Mouse (Mus musculus): ENCODE results near the gene Ggps1. TPM values are rescaled to one million over a fixed set of nuclear protein-coding genes. Genes with fewer than 3 reads are reported as not detected.

Gene Ggps1
- 40.2 and 43.3 TPM in 2 replicates for polyA plus RNA-seq (2012; rRNA removed)

- peak; percentile 100 for DNase-seq (ENCODE audit: low read depth)
- TF ChIP-seq CTCF (IDR thresholded peaks at IDR 0.05; ENCODE audit: borderline replicate concordance, extremely low read depth, insufficient read depth, insufficient read length) = no peak
- TF ChIP-seq POLR2A (IDR thresholded peaks at IDR 0.05; ENCODE audit: borderline replicate concordance, extremely low read depth, insufficient read depth, insufficient read length, poor library complexity, severe bottlenecking) = peak; percentile 92
These were observed at the start of gene Ggps1, which contains the start of gene Arid4b for GRCm38 (mm10) chr13:14063013-14063941. Ggps1 (minus strand) TSS chr13:14063488. Arid4b (plus strand) TSS chr13:14063232.

- TF ChIP-seq CTCF (IDR thresholded peaks at IDR 0.05; ENCODE audit: borderline replicate concordance, extremely low read depth, insufficient read depth, insufficient read length) (no peak), POLR2A (IDR thresholded peaks at IDR 0.05; ENCODE audit: borderline replicate concordance, extremely low read depth, insufficient read depth, insufficient read length, poor library complexity, severe bottlenecking) (no peak)
- DNase-seq (ENCODE audit: low read depth) = no peak
These were observed 47.9 kb upstream of the Ggps1 start for GRCm38 (mm10) chr13:14111146-14111545.

GRCm38 (mm10) chr13:14110154-14110873, 47.0 kb upstream of the Ggps1 start:
- DNase-seq (ENCODE audit: low read depth) = no peak
- TF ChIP-seq CTCF (IDR thresholded peaks at IDR 0.05; ENCODE audit: borderline replicate concordance, extremely low read depth, insufficient read depth, insufficient read length) (no peak), POLR2A (IDR thresholded peaks at IDR 0.05; ENCODE audit: borderline replicate concordance, extremely low read depth, insufficient read depth, insufficient read length, poor library complexity, severe bottlenecking) (no peak)

- DNase-seq (ENCODE audit: low read depth) = no peak
- TF ChIP-seq CTCF (IDR thresholded peaks at IDR 0.05; ENCODE audit: borderline replicate concordance, extremely low read depth, insufficient read depth, insufficient read length) (no peak), POLR2A (IDR thresholded peaks at IDR 0.05; ENCODE audit: borderline replicate concordance, extremely low read depth, insufficient read depth, insufficient read length, poor library complexity, severe bottlenecking) (no peak)
These were observed 39.7 kb upstream of the Ggps1 start for GRCm38 (mm10) chr13:14103026-14103425.

- DNase-seq (ENCODE audit: low read depth) = no peak
- TF ChIP-seq CTCF (IDR thresholded peaks at IDR 0.05; ENCODE audit: borderline replicate concordance, extremely low read depth, insufficient read depth, insufficient read length) (no peak), POLR2A (IDR thresholded peaks at IDR 0.05; ENCODE audit: borderline replicate concordance, extremely low read depth, insufficient read depth, insufficient read length, poor library complexity, severe bottlenecking) (no peak)
These were observed 25.4 kb upstream of the Ggps1 start for GRCm38 (mm10) chr13:14088669-14089068.

GRCm38 (mm10) chr13:14075326-14075725, 12.0 kb upstream of the Ggps1 start:
- DNase-seq (ENCODE audit: low read depth) = no peak
- TF ChIP-seq POLR2A (IDR thresholded peaks at IDR 0.05; ENCODE audit: borderline replicate concordance, extremely low read depth, insufficient read depth, insufficient read length, poor library complexity, severe bottlenecking) (no peak), CTCF (IDR thresholded peaks at IDR 0.05; ENCODE audit: borderline replicate concordance, extremely low read depth, insufficient read depth, insufficient read length) (no peak)

GRCm38 (mm10) chr13:14074371-14074770, 11.1 kb upstream of the Ggps1 start:
- TF ChIP-seq POLR2A (IDR thresholded peaks at IDR 0.05; ENCODE audit: borderline replicate concordance, extremely low read depth, insufficient read depth, insufficient read length, poor library complexity, severe bottlenecking) (no peak), CTCF (IDR thresholded peaks at IDR 0.05; ENCODE audit: borderline replicate concordance, extremely low read depth, insufficient read depth, insufficient read length) (no peak)
- DNase-seq (ENCODE audit: low read depth) = no peak

GRCm38 (mm10) chr13:14069291-14069690, 6.0 kb upstream of the Ggps1 start:
- no peak for DNase-seq (ENCODE audit: low read depth)
- TF ChIP-seq POLR2A (IDR thresholded peaks at IDR 0.05; ENCODE audit: borderline replicate concordance, extremely low read depth, insufficient read depth, insufficient read length, poor library complexity, severe bottlenecking) = no peak
- TF ChIP-seq CTCF (IDR thresholded peaks at IDR 0.05; ENCODE audit: borderline replicate concordance, extremely low read depth, insufficient read depth, insufficient read length) = no peak

- no peak for DNase-seq (ENCODE audit: low read depth)
- no peak for TF ChIP-seq CTCF (IDR thresholded peaks at IDR 0.05; ENCODE audit: borderline replicate concordance, extremely low read depth, insufficient read depth, insufficient read length)
- no peak for TF ChIP-seq POLR2A (IDR thresholded peaks at IDR 0.05; ENCODE audit: borderline replicate concordance, extremely low read depth, insufficient read depth, insufficient read length, poor library complexity, severe bottlenecking)
These were observed 4.7 kb upstream of the Ggps1 start for GRCm38 (mm10) chr13:14068035-14068434.

GRCm38 (mm10) chr13:14065701-14066100, 2.4 kb upstream of the Ggps1 start:
- DNase-seq (ENCODE audit: low read depth) = no peak
- TF ChIP-seq CTCF (IDR thresholded peaks at IDR 0.05; ENCODE audit: borderline replicate concordance, extremely low read depth, insufficient read depth, insufficient read length) (no peak), POLR2A (IDR thresholded peaks at IDR 0.05; ENCODE audit: borderline replicate concordance, extremely low read depth, insufficient read depth, insufficient read length, poor library complexity, severe bottlenecking) (no peak)

GRCm38 (mm10) chr13:14065028-14065380, 1.7 kb upstream of the Ggps1 start:
- TF ChIP-seq CTCF (IDR thresholded peaks at IDR 0.05; ENCODE audit: borderline replicate concordance, extremely low read depth, insufficient read depth, insufficient read length) (no peak), POLR2A (IDR thresholded peaks at IDR 0.05; ENCODE audit: borderline replicate concordance, extremely low read depth, insufficient read depth, insufficient read length, poor library complexity, severe bottlenecking) (no peak)
- DNase-seq (ENCODE audit: low read depth) = peak; percentile 14

Data from brain, embryonic 14.5 days (tissue).